Mouse (Mus musculus): ENCODE results near the gene Cd24a.

DNA sequence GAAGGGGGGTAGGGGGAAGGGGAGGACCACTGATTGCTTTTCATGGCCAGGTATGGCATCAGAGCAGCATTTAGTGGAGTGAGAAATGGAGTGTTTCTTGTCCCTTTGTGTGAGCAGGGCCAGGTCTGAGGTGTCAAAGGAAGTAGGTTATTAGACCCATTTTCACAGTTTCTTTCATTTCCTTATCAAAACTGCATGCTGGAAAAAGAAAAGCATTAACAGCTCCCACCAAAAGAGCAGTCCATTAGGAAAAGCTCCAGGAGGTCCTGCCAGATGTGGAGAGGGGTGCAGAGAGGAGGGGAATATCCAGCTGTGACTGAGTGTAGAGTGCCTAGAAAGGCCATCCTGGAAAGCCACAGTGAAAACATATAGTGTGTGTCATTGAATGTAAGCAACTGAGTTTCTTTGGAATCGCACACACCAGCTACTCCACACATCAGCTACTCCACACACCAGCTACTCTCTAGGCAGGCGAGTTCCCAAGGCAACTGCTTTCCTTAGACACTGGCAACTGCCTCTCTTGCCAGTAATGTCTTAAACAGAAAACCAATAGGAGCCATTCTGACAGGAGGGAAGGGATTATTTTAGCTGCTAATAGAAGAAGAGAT lies 46.8 kb downstream of the Cd24a start:
- TF ChIP-seq POLR2A (IDR thresholded peaks at IDR 0.05; ENCODE audit: borderline replicate concordance, low read depth, low read length) (no peak), CTCF (IDR thresholded peaks at IDR 0.05; ENCODE audit: low read depth, low read length) (no peak)

All from bone marrow macrophage, adult 2 months (primary cell).